7 mouse cellular contexts compared by ENCODE assay signal in the genomic region with DNA sequence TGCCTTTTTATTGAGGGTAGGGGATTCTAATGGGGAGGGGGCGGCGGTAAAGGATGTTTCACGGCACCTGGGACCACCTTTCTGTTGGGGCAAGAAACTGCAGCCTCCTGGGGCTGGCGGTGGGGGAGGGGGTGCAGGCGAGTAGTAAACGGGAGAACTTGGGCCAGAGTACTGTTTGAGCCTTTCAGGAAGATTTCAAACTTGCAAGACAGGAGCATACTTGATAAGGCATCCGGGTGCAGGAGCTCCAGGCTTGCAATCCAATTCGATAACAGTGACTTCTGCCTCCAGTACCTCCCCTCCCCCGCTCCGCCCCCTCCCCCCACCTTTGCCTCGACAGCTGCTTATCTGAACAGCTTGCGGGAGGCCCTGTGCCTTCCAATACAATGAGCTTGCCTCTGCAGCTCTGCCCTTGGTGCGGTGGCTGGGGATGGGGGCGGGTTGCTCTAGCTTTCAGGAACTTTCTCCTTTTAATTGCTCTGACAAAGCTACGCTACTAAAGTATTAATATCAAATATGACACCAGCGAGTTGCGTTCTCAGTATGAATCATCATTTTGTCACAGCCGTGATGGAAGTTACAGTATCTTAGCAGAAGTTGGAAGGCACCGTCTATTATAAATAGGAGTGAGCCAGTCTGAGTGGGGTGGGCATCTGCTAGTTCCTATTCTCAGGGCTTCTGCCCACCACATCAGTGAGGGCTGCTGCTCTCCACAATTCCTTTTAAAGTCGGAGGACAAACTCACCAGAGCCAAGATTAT. TPM values are rescaled to one million over a fixed set of nuclear protein-coding genes. Genes with fewer than 3 reads are reported as not detected.
DNase-seq lines count a peak whose midpoint lies in the region; ATAC-seq and TF ChIP-seq lines count a peak whose summit lies in the region.

No protein-coding gene starts in this region.

- TF ChIP-seq CTCF in E14TG2a.4 (conservative IDR thresholded peaks at IDR 0.05; ENCODE audit: low read length) = no peak

- peak overlapping the region; percentile 58 for H3K9ac ChIP-seq in forebrain, embryonic 15.5 days (replicated peaks)
- peak overlapping the region; percentile 79 for H3K9ac ChIP-seq in hindbrain, embryonic 16.5 days (ENCODE audit: low read depth, low read length)

- ATAC-seq in forebrain, embryonic 15.5 days (replicated peaks) = no peak
- no peak for ATAC-seq in hindbrain, embryonic 16.5 days

- peaks cover 81% of the 10 kb centered on the region for H3K27me3 ChIP-seq in E14TG2a.4 (ENCODE audit: insufficient read depth, low read length)
- H3K27me3 ChIP-seq in forebrain, embryonic 15.5 days = peaks cover 15% of the 10 kb centered on the region; the same call in 1 of the 2 replicates
- H3K27me3 ChIP-seq in hindbrain, embryonic 16.5 days (replicated peaks; ENCODE audit: control insufficient read depth, insufficient read depth, low read length) = no peaks in the 10 kb centered on the region; the same call in 1 of the 2 replicates

- under 1% methylated on average over 20 of the region's 20 CpGs for WGBS in forebrain, embryonic 15.5 days
- WGBS in hindbrain, embryonic 16.5 days = under 1% methylated on average over 20 of the region's 20 CpGs

- peak; percentile 60 for DNase-seq in adrenal gland, postnatal 14 days
- DNase-seq in left cerebral cortex, adult 8-10 months (ENCODE audit: low spot score in 2 of 2) = peak; percentile 34 to 86
- peak; percentile 40 to 57 for DNase-seq in lung, postnatal 4 days
- peak; percentile 68 to 86 for DNase-seq in right cerebral cortex, postnatal 36 days (ENCODE audit: low spot score in 2 of 2)

- peaks cover 8% of the 10 kb centered on the region for H3K9me3 ChIP-seq in E14TG2a.4 (ENCODE audit: low read length)
- no peaks in the 10 kb centered on the region for H3K9me3 ChIP-seq in forebrain, embryonic 15.5 days
- H3K9me3 ChIP-seq in hindbrain, embryonic 16.5 days (ENCODE audit: control insufficient read depth, low read length) = no peaks in the 10 kb centered on the region

- peak overlapping the region; percentile 90 for H3K27ac ChIP-seq in forebrain, embryonic 15.5 days (replicated peaks)
- H3K27ac ChIP-seq in hindbrain, embryonic 16.5 days (ENCODE audit: low read depth, low read length) = peak overlapping the region; percentile 83

- H3K36me3 ChIP-seq in E14TG2a.4 (ENCODE audit: insufficient read depth, low read length) = peaks cover 7% of the 10 kb centered on the region
- no peaks in the 10 kb centered on the region for H3K36me3 ChIP-seq in forebrain, embryonic 15.5 days
- H3K36me3 ChIP-seq in hindbrain, embryonic 16.5 days (ENCODE audit: control insufficient read depth, insufficient read depth, low read length) = no peaks in the 10 kb centered on the region

- peaks cover 67% of the 10 kb centered on the region for H3K4me1 ChIP-seq in E14TG2a.4 (replicated peaks; ENCODE audit: low read depth, low read length)
- peaks cover 50% of the 10 kb centered on the region for H3K4me1 ChIP-seq in forebrain, embryonic 15.5 days
- H3K4me1 ChIP-seq in hindbrain, embryonic 16.5 days (ENCODE audit: control insufficient read depth, insufficient read depth, low read depth, low read length) = peaks cover 30% of the 10 kb centered on the region

- H3K4me3 ChIP-seq in E14TG2a.4 (replicated peaks; ENCODE audit: low read length) = peak overlapping the region; percentile 82
- peak overlapping the region; percentile 49 for H3K4me3 ChIP-seq in forebrain, embryonic 15.5 days
- peak overlapping the region; percentile 68 for H3K4me3 ChIP-seq in hindbrain, embryonic 16.5 days (ENCODE audit: low read length)

- H3K4me2 ChIP-seq in forebrain, embryonic 15.5 days (replicated peaks) = peak overlapping the region; percentile 76
- H3K4me2 ChIP-seq in hindbrain, embryonic 16.5 days (ENCODE audit: low read length) = peak overlapping the region; percentile 96

RNA-seq across cellular contexts. Expression of gene Gadd45g, which starts 2.2 kb away (rescaled TPM):
- total RNA-seq in adrenal gland, postnatal 14 days (2021) = 51.7 and 63.2 TPM in 2 replicates
- 145 and 167 TPM in 2 replicates for polyA plus RNA-seq in forebrain, embryonic 15.5 days (2015; fragmentation: Nextera tagmentation; extraction: Ambion mirVana)
- 46.4 and 52.2 TPM in 2 replicates for polyA plus RNA-seq in hindbrain, embryonic 16.5 days (2015; fragmentation: Nextera tagmentation; extraction: Ambion mirVana)
- total RNA-seq in left cerebral cortex, adult 8-10 months (2022) = 10 to 100 TPM; 10.3 to 22.3 (median 14.1) TPM

RNA-seq across cellular contexts. Expression of gene Sema4d, which starts 55.1 kb away (rescaled TPM):
- 9.5 and 20.0 TPM in 2 replicates for total RNA-seq in adrenal gland, postnatal 14 days (2021)
- 18.7 and 20.7 TPM in 2 replicates for polyA plus RNA-seq in forebrain, embryonic 15.5 days (2015; fragmentation: Nextera tagmentation; extraction: Ambion mirVana)
- polyA plus RNA-seq in hindbrain, embryonic 16.5 days (2015; fragmentation: Nextera tagmentation; extraction: Ambion mirVana) = 14.3 and 17.9 TPM in 2 replicates
- total RNA-seq in left cerebral cortex, adult 8-10 months (2022) = 10 to 100 TPM; 71.1 to 80.0 (median 75.5) TPM
